Mouse (Mus musculus) midbrain, embryonic 14.5 days (tissue): Measurements from ENCODE around the gene Nhsl2. TPM values are rescaled to one million over a fixed set of nuclear protein-coding genes. Genes with fewer than 3 reads are reported as not detected.

Experiments used
- ATAC-seq: fragments of 200-750 bp; cut with Nextera tagmentation; 2 replicates; pipeline ENCODE4 v1.8.0; 2017; ENCODE audit warnings: moderate number of reproducible peaks, moderate library complexity; ENCODE audit not compliant: low FRiP score, low TSS enrichment
- DNase-seq: peaks from one replicate; pipeline ENCODE4 v3.0.0-alpha.2; 2015
- H3K27ac ChIP-seq: fragments of 300-500 bp; sonication (generic); replicated peaks from 2 replicates; pipeline ENCODE4 v1.5.1; 2014; ENCODE audit warnings: mild to moderate bottlenecking, low read depth, low read length, moderate library complexity
- H3K27me3 ChIP-seq: fragments of 300-500 bp; sonication (generic); 2 replicates; pipeline ENCODE4 v1.6.1; 2014; ENCODE audit warnings: low read length, control low read depth, mixed read lengths; ENCODE audit not compliant: control insufficient read depth, insufficient read depth
- H3K36me3 ChIP-seq: fragments of 300-500 bp; sonication (generic); 2 replicates; pipeline ENCODE4 v1.6.1; 2014; ENCODE audit warnings: low read length, control low read depth; ENCODE audit not compliant: control insufficient read depth, insufficient read depth
- H3K4me1 ChIP-seq: fragments of 300-500 bp; sonication (generic); 2 replicates; pipeline ENCODE4 v1.6.1; 2014; ENCODE audit warnings: mild to moderate bottlenecking, antibody characterized with exemption, low read length, control low read depth; ENCODE audit not compliant: control insufficient read depth, insufficient read depth
- H3K4me2 ChIP-seq: fragments of 300-500 bp; sonication (generic); 2 replicates; pipeline ENCODE4 v1.6.1; 2014; ENCODE audit warnings: mild to moderate bottlenecking, low read length, moderate library complexity
- H3K4me3 ChIP-seq: fragments of 300-500 bp; sonication (generic); replicated peaks from 2 replicates; pipeline ENCODE4 v1.5.1; 2014; ENCODE audit warnings: low read depth, low read length
- H3K9ac ChIP-seq: fragments of 300-500 bp; sonication (generic); replicated peaks from 2 replicates; pipeline ENCODE4 v1.6.1; 2014; ENCODE audit warnings: mild to moderate bottlenecking, low read length, moderate library complexity
- H3K9me3 ChIP-seq: fragments of 300-500 bp; sonication (generic); 2 replicates; pipeline ENCODE4 v1.6.1; 2016; ENCODE audit warnings: low read length, control low read depth, mixed read lengths; ENCODE audit not compliant: control insufficient read depth
- WGBS: fragments of 180-500 bp; shearing (Covaris S2); extraction: QIAGEN DNeasy Blood & Tissue Kit; methylation state at CpG from one replicate; pipeline ENCODE4 v1.1.7; 2014; 5-methylcytosine and 5-hydroxymethylcytosine counted together
- microRNA-seq: library from miRNA; unstranded; fragments of <30 nt; microRNA quantifications from one replicate; pipeline ENCODE4, GENCODE M21; 2016
- polyA plus RNA-seq: library from polyadenylated mRNA; unstranded; fragments of >200 nt; fragmentation: Nextera tagmentation; extraction: Ambion mirVana; gene quantifications from 2 replicates; pipeline ENCODE4 v1.2.1, GENCODE M21; 2014

Nhsl2 gene
- polyA plus RNA-seq, 1 experiment from 2014 or later = 7.8 TPM

GRCm38 (mm10) chrX:102119042-102119864 lies 270.1 kb downstream of the Nhsl2 start, which contains the start of gene Pin4:
TSS of gene Pin4 (plus strand) at chrX:102119447.
- Histone ChIP-seq H3K9me3 (no peaks in the 10 kb centered on the region), H3K36me3 (0 out of 2 replicates have a peak, but pooled peaks cover 6% of the 10 kb centered on the region), H3K4me3 (peak within 1 kb of the TSS; percentile 55), H3K4me1 (no peaks in the 10 kb centered on the region; the same call in 1 of the 2 replicates), H3K27ac (peak within 1 kb of the TSS; percentile 74), H3K4me2 (peak within 1 kb of the TSS; percentile 57), H3K27me3 (no peaks in the 10 kb centered on the region), H3K9ac (peak within 1 kb of the TSS; percentile 57)
- WGBS = 16% methylated on average over 30 of the region's 30 CpGs
- DNase-seq = peak; percentile 95
- ATAC-seq = peak; percentile 98

- Histone ChIP-seq H3K9me3 (no peaks in the 10 kb centered on the region), H3K9ac (no peak overlapping the region), H3K36me3 (peaks cover 8% of the 10 kb centered on the region; the same call in 1 of the 2 replicates), H3K27me3 (no peaks in the 10 kb centered on the region), H3K4me2 (no peak overlapping the region), H3K4me3 (no peak overlapping the region), H3K27ac (no peak overlapping the region), H3K4me1 (no peaks in the 10 kb centered on the region; the same call in 1 of the 2 replicates)
- DNase-seq = no peak
- 84% methylated on average over 2 of the region's 2 CpGs for WGBS
- ATAC-seq = no peak
Observed at GRCm38 (mm10) chrX:102121321-102121720, 272.1 kb downstream of the Nhsl2 start.

- Histone ChIP-seq H3K9me3 (no peaks in the 10 kb centered on the region), H3K9ac (no peak overlapping the region), H3K4me1 (no peaks in the 10 kb centered on the region), H3K27ac (no peak overlapping the region), H3K27me3 (no peaks in the 10 kb centered on the region), H3K4me2 (no peak overlapping the region), H3K4me3 (no peak overlapping the region), H3K36me3 (no peaks in the 10 kb centered on the region)
- 92% methylated on average over 1 of the region's 1 CpGs for WGBS
- DNase-seq = no peak
- ATAC-seq = no peak
Observed at GRCm38 (mm10) chrX:102141157-102141556, 292.0 kb downstream of the Nhsl2 start.

Small RNA genes within 50 kb of the gene (microRNA-seq; reads per million reads assigned to microRNA genes)
- gene Gm27843 = not detected

Other genes starting within 250 kb of the Nhsl2 start
- 261 and 292 TPM in 2 replicates for gene Ogt, start 209.3 kb upstream of the Nhsl2 start, polyA plus RNA-seq
- 0.36 TPM in 1 of 2 replicates, not detected in the other for gene Cxcr3, start 115.1 kb upstream of the Nhsl2 start, polyA plus RNA-seq
- gene Gm4779, start 55.0 kb upstream of the Nhsl2 start, polyA plus RNA-seq = not detected in 2 replicates
- gene 8030474K03Rik, start 54.7 kb upstream of the Nhsl2 start, polyA plus RNA-seq = not detected in 2 replicates
- 4.9 and 8.1 TPM in 2 replicates for gene Rtl5, start 221.9 kb downstream of the Nhsl2 start, polyA plus RNA-seq